ENCODE assay signal across 8 mouse cellular contexts in genomic region chr5:36040398-36041235, GRCm38 (mm10).
DNase-seq lines count a peak whose midpoint lies in the region.

No protein-coding gene starts in this region.

- peak; percentile 58 to 62 for DNase-seq in layer of hippocampus, postnatal 10 days (ENCODE audit: low spot score in 2 of 2)
- no peak for DNase-seq in layer of hippocampus, postnatal 36 days
- DNase-seq in adrenal gland, postnatal 4 days (ENCODE audit: low spot score in 2 of 2) = peak; percentile 20 to 28
- peak; percentile 72 for DNase-seq in gastrocnemius, postnatal 14 days
- DNase-seq in kidney, postnatal 14 days = peak; percentile 45
- peak; percentile 38 for DNase-seq in ovary, postnatal 14 days (ENCODE audit: low spot score)
- DNase-seq in thymus, postnatal 36 days = no peak
- no peak for DNase-seq in left cerebral cortex, postnatal 36 days (ENCODE audit: low spot score in 2 of 2)

- intact Hi-C loops in gastrocnemius, postnatal 14 days (cut with DNase I; ENCODE audit: low total_unique reads) = loop anchor here (5.0 kb wide), 1 partner anchor 102 kb away; no protein-coding TSS in a partner anchor
- intact Hi-C loops in left cerebral cortex, postnatal 36 days (cut with DNase I) = no loop called here

Comparison
In these comparisons a context has a peak if more than half of its experiments do, and no peak if none do; other contexts are left out.
1. DNase-seq: peak in layer of hippocampus, postnatal 10 days (2 of 2), adrenal gland, postnatal 4 days (2 of 2), gastrocnemius, postnatal 14 days (single experiment), kidney, postnatal 14 days (single experiment) and ovary, postnatal 14 days (single experiment); none in layer of hippocampus, postnatal 36 days (0 of 2), thymus, postnatal 36 days (0 of 2) and left cerebral cortex, postnatal 36 days (0 of 2).